Mouse (Mus musculus): ENCODE results near the gene Rcsd1.

DNA sequence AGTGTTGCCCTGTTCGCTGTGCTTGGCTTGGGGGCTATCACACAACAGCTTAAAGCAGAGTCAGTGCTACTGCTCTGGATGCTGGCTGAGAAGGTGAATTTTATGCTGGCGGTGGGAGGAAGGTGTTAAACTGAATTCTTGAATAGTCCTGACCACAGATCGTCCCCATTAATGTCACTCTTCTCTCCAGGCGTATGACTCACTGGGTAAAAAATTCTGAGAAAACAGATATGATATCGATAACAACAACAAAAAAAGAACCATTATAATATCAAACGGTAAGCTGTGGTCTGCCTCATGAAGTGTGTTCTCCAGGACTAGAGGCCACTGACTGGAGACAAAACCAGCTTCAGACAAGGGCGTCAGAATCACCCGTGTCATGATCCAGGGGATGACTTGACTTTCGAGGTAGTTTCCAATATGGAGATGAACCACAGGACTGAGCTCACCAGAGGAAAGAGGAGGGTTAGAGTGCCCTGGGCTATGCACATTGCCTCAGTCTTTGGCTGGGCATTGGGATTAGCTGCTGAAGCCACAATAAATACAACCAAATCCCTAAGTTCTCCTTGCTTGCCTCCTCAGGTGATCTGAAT, 13.1 kb upstream of the Rcsd1 start:
- TF ChIP-seq POLR2A (IDR thresholded peaks at IDR 0.05; ENCODE audit: extremely low read depth, insufficient read depth, low read length) (no peak), CTCF (IDR thresholded peaks at IDR 0.05; ENCODE audit: low read depth, low read length) (no peak)
